Mouse (Mus musculus) embryonic facial prominence, embryonic 15.5 days (tissue): ENCODE results near the gene Slc35e3. TPM values are rescaled to one million over a fixed set of nuclear protein-coding genes. Genes with fewer than 3 reads are reported as not detected.

Experiments
- ATAC-seq: fragments of 200-750 bp; cut with Nextera tagmentation; 2 replicates; pipeline ENCODE4 v1.8.0; 2017; ENCODE audit warnings: low read depth, moderate TSS enrichment; ENCODE audit not compliant: insufficient number of reproducible peaks, low FRiP score, low TSS enrichment
- H3K27ac ChIP-seq: fragments of 300-500 bp; sonication (generic); replicated peaks from 2 replicates; pipeline ENCODE4 v1.5.1; 2015; ENCODE audit warnings: mild to moderate bottlenecking, inconsistent platforms
- H3K27me3 ChIP-seq: fragments of 300-500 bp; sonication (generic); 2 replicates; pipeline ENCODE4 v1.6.1; 2015; ENCODE audit warnings: inconsistent platforms
- H3K36me3 ChIP-seq: fragments of 300-500 bp; sonication (generic); 2 replicates; pipeline ENCODE4 v1.6.1; 2015; ENCODE audit warnings: mild to moderate bottlenecking, inconsistent platforms
- H3K4me1 ChIP-seq: fragments of 300-500 bp; sonication (generic); 2 replicates; pipeline ENCODE4 v1.6.1; 2015; ENCODE audit warnings: inconsistent platforms
- H3K4me2 ChIP-seq: fragments of 300-500 bp; sonication (generic); replicated peaks from 2 replicates; pipeline ENCODE4 v1.6.1; 2015; ENCODE audit warnings: mild to moderate bottlenecking, inconsistent platforms
- H3K4me3 ChIP-seq: fragments of 300-500 bp; sonication (generic); replicated peaks from 2 replicates; pipeline ENCODE4 v1.5.1; 2015; ENCODE audit warnings: mild to moderate bottlenecking, inconsistent platforms
- H3K9ac ChIP-seq: fragments of 300-500 bp; sonication (generic); 2 replicates; pipeline ENCODE4 v1.6.1; 2015; ENCODE audit warnings: inconsistent platforms
- H3K9me3 ChIP-seq: fragments of 300-500 bp; sonication (generic); replicated peaks from 2 replicates; pipeline ENCODE4 v1.6.1; 2016; ENCODE audit warnings: inconsistent platforms
- WGBS: fragments of 180-500 bp; shearing (Covaris S2); methylation state at CpG from one replicate; pipeline ENCODE4 v1.1.7; 2015; 5-methylcytosine and 5-hydroxymethylcytosine counted together
- polyA plus RNA-seq: library from polyadenylated mRNA; unstranded; fragments of >200 nt; fragmentation: Nextera tagmentation; extraction: Ambion mirVana; gene quantifications from 2 replicates; pipeline ENCODE4 v1.2.1, GENCODE M21; 2015

Slc35e3 gene
- polyA plus RNA-seq, 1 experiment from 2014 or later, result 22.7 TPM

DNA sequence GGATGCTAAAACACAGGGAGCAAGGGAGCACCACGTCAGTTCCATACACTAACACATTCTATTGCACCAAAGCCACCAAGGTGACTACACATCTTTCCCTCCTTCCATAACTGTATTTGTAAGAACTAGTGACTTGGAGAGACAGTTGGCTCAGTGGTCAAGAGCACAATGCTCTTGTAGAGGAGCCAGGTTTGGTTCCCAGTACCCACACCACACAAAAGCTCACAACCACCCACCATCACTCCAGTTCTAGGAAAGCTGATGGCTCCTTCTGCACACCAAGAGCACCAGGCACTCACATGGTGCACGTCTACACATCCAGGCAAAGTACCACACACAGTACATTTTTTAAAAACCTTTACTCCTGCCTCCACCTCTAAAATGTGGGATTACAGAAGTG, 35.9 kb upstream of the Slc35e3 start:
- Histone ChIP-seq H3K4me2 (no peak overlapping the region), H3K9ac (no peak overlapping the region), H3K4me3 (no peak overlapping the region), H3K27me3 (no peaks in the 10 kb centered on the region), H3K27ac (no peak overlapping the region), H3K36me3 (peaks cover 78% of the 10 kb centered on the region), H3K4me1 (no peaks in the 10 kb centered on the region), H3K9me3 (no peaks in the 10 kb centered on the region)
- 86% methylated on average over 2 of the region's 2 CpGs for WGBS
- ATAC-seq, result no peak

DNA sequence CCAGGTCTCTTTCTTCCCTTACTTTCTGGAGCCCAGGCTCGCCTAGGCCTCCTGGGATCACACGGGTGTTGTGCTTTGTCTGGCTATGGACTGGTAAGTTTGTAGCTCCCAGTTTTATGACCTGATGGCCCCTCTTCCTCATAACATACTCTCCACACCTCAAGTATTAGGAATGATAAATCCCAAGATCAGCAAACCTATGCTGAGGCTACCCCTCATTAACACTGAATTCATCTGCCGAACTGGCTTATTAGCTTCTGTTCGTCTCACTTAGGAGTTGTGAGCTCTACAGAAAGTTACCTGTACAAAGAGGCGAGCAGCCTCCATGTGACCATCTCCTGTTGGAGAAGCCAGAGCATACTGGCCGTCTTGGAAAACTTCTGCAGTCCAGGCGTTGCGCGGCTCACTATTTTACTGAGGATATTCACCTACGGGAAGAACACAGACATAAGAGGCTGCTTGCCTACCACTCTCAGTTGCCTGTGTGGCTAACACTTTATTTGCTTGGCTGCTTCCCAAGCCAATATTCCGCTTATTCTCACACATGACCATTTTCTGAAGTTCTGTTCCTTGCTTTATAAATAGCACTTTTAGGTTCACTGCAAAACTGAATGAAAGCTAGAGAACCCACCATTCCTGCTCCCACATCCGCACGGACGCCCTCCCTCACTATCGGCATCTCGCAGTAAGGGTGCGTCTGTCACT, 35.0 kb upstream of the Slc35e3 start:
- peaks cover 77% of the 10 kb centered on the region for H3K36me3 ChIP-seq
- no peaks in the 10 kb centered on the region for H3K9me3 ChIP-seq
- ATAC-seq, result no peak
- 93% methylated on average over 17 of the region's 17 CpGs for WGBS
- no peak overlapping the region for H3K27ac ChIP-seq
- H3K27me3 ChIP-seq, result no peaks in the 10 kb centered on the region
- no peaks in the 10 kb centered on the region for H3K4me1 ChIP-seq
- H3K4me3 ChIP-seq, result no peak overlapping the region
- H3K4me2 ChIP-seq, result no peak overlapping the region
- H3K9ac ChIP-seq, result no peak overlapping the region

DNA sequence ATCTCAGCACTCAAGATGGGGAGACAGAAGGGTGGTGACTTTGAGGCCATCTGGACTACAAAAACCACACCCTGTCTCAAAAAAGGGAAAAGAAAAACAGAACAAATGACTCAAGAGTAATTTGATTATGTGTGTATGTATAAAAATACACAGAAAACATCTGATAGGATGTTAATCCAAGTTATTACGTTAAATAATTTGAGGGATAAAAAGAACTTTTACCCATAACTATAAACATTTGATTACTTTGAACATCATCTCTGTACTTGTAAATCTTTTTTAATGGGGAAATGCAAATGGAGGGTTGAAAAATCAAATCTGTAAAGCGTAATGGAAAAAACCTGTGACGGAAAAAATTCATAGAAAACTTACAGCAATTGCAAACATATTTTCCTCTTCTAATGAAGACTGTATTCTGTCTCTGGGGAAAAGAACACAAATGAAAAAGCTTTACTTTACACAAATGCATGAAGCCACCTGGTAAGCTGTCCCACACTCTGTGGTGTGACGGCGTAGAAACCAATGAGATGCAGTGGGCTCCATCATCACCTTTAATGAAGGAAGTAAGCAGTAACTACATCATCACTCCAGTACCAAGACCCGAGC, 34.2 kb upstream of the Slc35e3 start:
- no peak overlapping the region for H3K4me2 ChIP-seq
- H3K4me3 ChIP-seq, result no peak overlapping the region
- H3K27me3 ChIP-seq, result no peaks in the 10 kb centered on the region
- peaks cover 76% of the 10 kb centered on the region for H3K36me3 ChIP-seq
- ATAC-seq, result no peak
- no peak overlapping the region for H3K27ac ChIP-seq
- 80% methylated on average over 6 of the region's 6 CpGs for WGBS
- H3K4me1 ChIP-seq, result no peaks in the 10 kb centered on the region
- no peaks in the 10 kb centered on the region for H3K9me3 ChIP-seq
- no peak overlapping the region for H3K9ac ChIP-seq

DNA sequence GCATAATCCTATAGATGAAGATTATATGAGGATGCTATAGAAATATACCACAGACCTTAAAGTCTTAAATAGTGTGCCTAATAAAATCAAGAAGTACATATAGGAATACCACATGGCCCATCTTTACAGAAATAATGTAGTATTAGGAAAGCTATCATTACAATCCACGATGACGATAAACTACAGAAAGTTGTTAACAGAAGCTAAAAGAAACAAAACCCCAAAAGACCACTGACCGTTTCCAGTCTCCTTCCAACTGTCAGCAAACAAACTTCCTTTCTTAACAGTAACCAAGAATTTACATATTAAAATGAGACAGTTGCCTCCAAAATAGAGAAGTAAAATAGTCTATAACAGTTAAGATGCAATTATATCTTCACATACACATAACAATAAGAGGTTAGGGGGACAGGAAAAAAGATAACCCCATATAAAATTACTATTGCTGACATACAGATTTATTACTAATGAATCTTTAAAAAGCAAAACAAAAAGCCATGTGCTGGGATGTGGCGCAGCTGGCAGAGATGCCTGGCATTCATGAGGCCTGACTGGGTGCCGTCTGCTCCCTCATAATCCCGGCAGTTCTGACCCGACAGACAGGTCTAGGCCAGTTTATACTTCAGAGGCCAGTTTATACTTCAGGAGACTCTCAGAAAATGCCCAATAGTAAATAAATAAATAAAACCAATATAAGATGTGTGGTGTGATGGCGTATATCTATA, 33.6 kb upstream of the Slc35e3 start:
- no peaks in the 10 kb centered on the region for H3K9me3 ChIP-seq
- WGBS, result 84% methylated on average over 8 of the region's 8 CpGs
- no peak overlapping the region for H3K27ac ChIP-seq
- no peak overlapping the region for H3K4me3 ChIP-seq
- no peak overlapping the region for H3K9ac ChIP-seq
- H3K4me2 ChIP-seq, result no peak overlapping the region
- H3K36me3 ChIP-seq, result peaks cover 77% of the 10 kb centered on the region
- no peaks in the 10 kb centered on the region for H3K27me3 ChIP-seq
- no peak for ATAC-seq
- H3K4me1 ChIP-seq, result no peaks in the 10 kb centered on the region

DNA sequence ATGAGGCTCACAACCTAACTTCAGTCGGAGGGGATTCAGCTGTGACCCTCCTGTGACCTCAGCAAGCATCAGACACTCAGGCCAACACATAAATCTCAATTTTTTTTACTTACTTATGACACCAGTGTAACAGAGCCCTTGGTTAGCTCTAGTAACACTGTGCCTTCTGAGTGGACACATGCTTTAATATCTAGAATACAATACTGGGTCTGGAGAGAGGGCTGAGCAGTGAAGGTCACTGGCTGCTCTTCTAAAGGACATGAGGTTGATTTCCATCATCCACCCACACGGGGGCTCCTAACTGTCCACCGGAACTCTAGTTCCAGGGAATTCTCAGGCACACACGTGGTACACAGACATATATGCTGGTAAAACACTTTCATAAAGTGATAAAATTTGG, 32.8 kb upstream of the Slc35e3 start:
- no peaks in the 10 kb centered on the region for H3K27me3 ChIP-seq
- no peaks in the 10 kb centered on the region for H3K9me3 ChIP-seq
- no peak for ATAC-seq
- H3K4me2 ChIP-seq, result no peak overlapping the region
- H3K36me3 ChIP-seq, result peaks cover 80% of the 10 kb centered on the region
- no peak overlapping the region for H3K9ac ChIP-seq
- WGBS, result 85% methylated on average over 4 of the region's 4 CpGs
- no peak overlapping the region for H3K27ac ChIP-seq
- no peak overlapping the region for H3K4me3 ChIP-seq
- H3K4me1 ChIP-seq, result no peaks in the 10 kb centered on the region

DNA sequence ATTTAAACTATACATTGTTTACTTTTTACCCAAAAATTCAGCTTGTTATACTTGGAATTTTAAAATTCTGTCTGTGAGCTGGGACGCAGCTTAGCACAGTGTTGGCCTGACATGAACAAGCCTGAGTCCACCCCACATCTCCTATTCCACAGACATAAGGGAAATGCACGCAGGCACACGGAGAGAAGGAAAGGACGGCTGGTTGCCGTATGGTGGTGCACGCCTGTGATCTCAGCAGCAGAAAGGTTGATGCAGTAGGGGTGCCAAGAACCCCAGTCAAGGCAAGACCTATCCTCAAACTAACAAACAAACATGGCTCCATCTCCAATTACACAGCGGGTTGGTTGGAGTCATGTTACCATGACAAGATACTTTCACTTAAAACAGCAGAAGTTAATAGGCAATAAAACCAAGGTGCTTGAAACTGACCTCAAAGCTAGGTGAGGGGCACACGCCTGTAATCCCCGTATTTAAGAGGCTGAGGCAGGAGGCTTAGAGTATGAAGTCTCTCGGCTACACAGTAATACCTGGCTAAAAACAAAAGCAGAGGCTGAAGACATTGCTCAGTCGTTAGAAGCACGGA, 32.3 kb upstream of the Slc35e3 start:
- Histone ChIP-seq H3K27ac (no peak overlapping the region), H3K9me3 (no peaks in the 10 kb centered on the region), H3K4me1 (no peaks in the 10 kb centered on the region), H3K9ac (no peak overlapping the region), H3K36me3 (peaks cover 80% of the 10 kb centered on the region), H3K4me2 (no peak overlapping the region), H3K4me3 (no peak overlapping the region), H3K27me3 (no peaks in the 10 kb centered on the region)
- 90% methylated on average over 12 of the region's 12 CpGs for WGBS
- no peak for ATAC-seq

DNA sequence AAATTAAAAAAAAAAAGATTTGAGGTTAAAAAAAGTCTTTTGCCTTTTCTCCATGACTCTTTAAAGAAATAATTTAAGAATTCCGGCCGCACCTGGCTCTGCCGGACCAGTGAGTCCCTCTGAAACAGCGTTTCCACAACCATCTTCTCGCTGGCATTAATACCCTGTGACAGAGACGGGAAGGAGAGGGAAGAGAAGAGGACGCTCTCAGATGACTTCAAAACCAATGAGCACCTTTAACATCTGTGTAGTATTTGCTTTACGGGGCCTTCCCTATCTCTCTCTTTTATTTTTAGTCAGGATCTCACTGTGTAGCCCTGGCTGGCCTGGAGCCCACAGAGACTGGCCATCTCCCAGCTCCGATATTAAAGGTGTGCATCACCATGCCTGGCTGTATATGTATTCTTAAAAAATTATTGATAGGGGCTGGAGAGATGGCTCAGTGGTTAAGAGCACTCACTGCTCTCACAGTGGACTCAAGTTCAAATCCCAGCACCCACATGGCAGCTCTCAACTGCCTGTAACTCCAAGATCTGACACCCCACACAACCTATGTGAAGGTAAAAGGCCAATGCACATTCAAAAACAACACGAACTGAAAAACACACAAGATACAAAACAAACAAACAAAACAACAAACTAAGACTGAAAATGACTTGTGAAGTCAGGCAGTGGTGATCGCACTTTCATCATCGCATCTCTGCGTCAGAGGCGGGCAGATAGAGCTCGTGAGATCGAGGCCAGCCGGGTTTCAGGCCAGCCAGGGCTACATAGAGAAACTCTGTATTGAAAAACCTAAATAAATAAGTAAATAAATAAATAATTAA, 31.5 kb upstream of the Slc35e3 start:
- H3K27ac ChIP-seq, result no peak overlapping the region
- no peak overlapping the region for H3K4me3 ChIP-seq
- H3K4me2 ChIP-seq, result no peak overlapping the region
- H3K9me3 ChIP-seq, result no peaks in the 10 kb centered on the region
- H3K4me1 ChIP-seq, result no peaks in the 10 kb centered on the region
- H3K36me3 ChIP-seq, result peaks cover 82% of the 10 kb centered on the region
- WGBS, result 93% methylated on average over 17 of the region's 17 CpGs
- no peak for ATAC-seq
- no peak overlapping the region for H3K9ac ChIP-seq
- H3K27me3 ChIP-seq, result no peaks in the 10 kb centered on the region

DNA sequence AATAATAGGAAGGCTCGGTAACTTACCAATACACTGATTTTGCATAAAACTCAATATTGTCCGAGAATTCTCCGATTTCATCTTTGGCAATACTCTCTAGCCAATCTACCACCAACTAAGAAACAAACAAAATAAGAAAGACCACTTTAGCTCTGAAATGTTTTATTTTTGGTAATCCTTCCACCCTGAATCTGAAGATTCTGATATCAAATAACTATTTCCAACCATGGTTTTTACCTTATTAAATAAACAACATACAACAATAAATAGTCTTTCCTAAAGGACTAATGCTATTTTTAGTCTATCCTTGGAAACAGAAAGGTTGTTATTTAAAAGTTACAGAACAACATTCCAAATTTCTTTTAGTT, 30.9 kb upstream of the Slc35e3 start:
- no peak for ATAC-seq
- no peak overlapping the region for H3K4me3 ChIP-seq
- peaks cover 83% of the 10 kb centered on the region for H3K36me3 ChIP-seq
- no peaks in the 10 kb centered on the region for H3K9me3 ChIP-seq
- no peak overlapping the region for H3K9ac ChIP-seq
- no peaks in the 10 kb centered on the region for H3K4me1 ChIP-seq
- H3K27me3 ChIP-seq, result no peaks in the 10 kb centered on the region
- H3K27ac ChIP-seq, result no peak overlapping the region
- WGBS, result 94% methylated on average over 3 of the region's 3 CpGs
- H3K4me2 ChIP-seq, result no peak overlapping the region

DNA sequence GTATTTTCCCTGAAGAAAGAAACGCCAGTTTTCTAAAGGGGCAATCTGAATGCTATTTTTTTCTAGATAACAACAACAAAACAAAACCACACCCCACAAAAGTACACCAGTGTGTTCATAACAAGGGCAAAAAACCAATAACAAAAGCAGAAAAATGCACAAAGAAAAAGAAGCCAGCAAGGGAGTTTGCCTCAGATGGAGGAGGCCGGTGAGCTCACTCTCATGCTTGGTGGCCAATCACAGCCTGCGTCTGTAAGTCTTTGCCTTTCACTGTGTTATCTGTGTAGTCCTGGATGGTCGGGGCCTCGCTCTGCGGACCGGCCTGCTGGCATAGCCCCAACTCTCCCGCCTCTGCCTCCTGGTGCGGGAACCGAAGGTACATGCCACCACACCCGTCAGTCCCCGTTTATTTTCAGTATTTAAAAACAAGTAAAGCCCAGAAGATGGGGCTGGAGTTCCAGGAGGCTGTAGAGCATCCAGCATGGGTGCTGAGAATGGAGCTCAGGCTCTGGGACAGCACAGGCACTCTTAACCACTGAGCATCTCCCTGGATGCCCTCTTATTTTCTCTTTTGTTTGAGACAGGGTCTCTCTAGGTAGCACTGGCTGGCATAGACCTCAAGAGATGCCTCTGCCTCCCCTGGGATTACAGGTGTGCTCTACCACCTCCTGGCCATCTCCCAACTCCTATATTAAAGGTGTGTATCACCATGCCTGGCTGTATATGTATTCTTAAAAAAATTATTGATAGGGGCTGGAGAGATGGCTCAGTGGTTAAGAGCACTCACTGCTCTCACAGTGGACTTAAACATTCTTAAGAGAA, 30.3 kb upstream of the Slc35e3 start:
- ATAC-seq, result no peak; the same call in 1 of the 2 replicates
- no peak overlapping the region for H3K27ac ChIP-seq
- H3K27me3 ChIP-seq, result no peaks in the 10 kb centered on the region
- H3K9me3 ChIP-seq, result no peaks in the 10 kb centered on the region
- H3K4me1 ChIP-seq, result no peaks in the 10 kb centered on the region
- H3K9ac ChIP-seq, result no peak overlapping the region
- H3K36me3 ChIP-seq, result peaks cover 81% of the 10 kb centered on the region
- WGBS, result 92% methylated on average over 12 of the region's 12 CpGs
- H3K4me3 ChIP-seq, result no peak overlapping the region
- no peak overlapping the region for H3K4me2 ChIP-seq

DNA sequence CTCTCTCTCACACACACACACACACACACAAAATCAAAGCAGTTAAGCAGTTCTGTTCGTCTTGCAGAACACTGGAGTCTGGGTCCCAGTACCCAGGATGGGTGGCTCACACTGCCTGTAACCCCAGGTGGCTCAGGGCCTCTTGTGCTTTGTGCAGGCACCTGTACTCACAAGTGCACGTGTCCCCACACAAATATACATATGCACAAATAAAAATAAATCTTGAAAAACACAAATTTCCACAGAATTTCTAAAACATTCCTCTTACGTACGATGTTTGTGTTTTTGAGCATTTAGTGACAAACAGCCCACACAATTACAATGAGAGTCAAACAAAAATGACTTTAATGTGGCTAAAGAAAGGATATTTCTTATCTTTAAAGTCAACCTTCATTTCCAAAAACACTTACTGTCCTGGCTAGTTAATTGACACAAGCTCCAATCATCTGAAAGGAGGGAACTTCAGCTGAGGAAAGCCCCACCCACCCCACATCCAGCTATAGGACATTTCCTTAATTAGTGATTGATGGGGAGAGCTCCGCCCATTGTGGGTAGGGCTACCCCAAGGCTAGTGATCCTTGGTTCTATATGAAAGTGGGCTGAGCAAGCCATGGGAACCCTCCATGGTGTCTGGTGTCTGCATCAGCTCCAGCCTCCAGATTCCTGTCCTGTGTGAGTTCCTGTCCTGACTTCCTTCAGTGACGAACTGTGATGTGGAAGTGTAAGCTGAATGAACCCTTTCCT, 29.4 kb upstream of the Slc35e3 start:
- H3K27me3 ChIP-seq, result no peaks in the 10 kb centered on the region
- no peak for ATAC-seq
- H3K36me3 ChIP-seq, result peaks cover 82% of the 10 kb centered on the region
- H3K4me3 ChIP-seq, result no peak overlapping the region
- H3K4me1 ChIP-seq, result no peaks in the 10 kb centered on the region
- no peak overlapping the region for H3K27ac ChIP-seq
- WGBS, result 86% methylated on average over 6 of the region's 6 CpGs
- H3K9me3 ChIP-seq, result no peaks in the 10 kb centered on the region
- no peak overlapping the region for H3K9ac ChIP-seq
- H3K4me2 ChIP-seq, result no peak overlapping the region
